Mouse (Mus musculus): ENCODE measurements around the gene Clec2i. TPM values are rescaled to one million over a fixed set of nuclear protein-coding genes. Genes with fewer than 3 reads are reported as not detected.
"Not testable (repeated sequence)": the region's sequence is repeated elsewhere in the genome, so short reads cannot be mapped to it uniquely, and the experiment has no call there.

Clec2i gene
- total RNA-seq (2014; rRNA removed) (not detected in 2 replicates), polyA plus RNA-seq (2015; fragmentation: Nextera tagmentation; extraction: Ambion mirVana) (0.06 and 0.08 TPM in 2 replicates)

DNA sequence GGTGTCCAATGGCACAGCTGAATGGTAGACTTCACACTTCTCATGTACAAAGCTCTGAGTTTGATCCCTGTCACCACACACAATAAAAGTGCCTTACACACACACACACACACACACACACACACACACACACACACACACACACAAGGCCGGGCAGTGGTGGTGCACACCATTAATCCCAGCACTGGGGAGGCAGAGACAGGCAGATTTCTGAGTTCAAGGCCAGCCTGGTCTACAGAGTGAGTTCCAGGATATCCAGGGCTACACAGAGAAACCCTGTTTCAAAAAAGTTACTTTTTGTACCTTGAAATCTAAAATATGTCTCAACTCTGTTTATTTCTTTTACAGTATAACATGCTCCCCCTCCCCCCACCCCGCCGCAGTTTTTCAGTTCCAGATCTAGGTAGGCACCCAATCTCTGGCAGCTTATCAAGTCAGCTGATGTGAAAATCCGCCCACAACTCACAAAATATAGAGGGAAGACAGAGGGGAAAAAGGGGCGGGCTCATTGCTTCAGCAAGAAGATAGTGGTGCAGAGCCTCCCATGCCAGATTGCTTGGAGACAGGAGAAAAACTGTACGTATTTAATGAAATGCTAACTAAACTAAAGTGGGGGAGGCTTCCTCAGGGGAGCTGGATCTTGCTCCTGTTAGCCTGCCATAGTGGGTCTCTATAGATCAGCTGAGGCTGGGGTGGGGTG, at the start of gene Clec2i:
Gene Clec2i, plus strand, starts transcription at position 498 of the 700 bp plus-strand sequence.
- H3K27ac ChIP-seq; H3K4me3 ChIP-seq (ENCODE audit: low read length); ATAC-seq; H3K4me2 ChIP-seq (ENCODE audit: low read depth, low read length); H3K27me3 ChIP-seq (ENCODE audit: insufficient read depth, low read length); H3K36me3 ChIP-seq (ENCODE audit: insufficient read depth, low read length); H3K9ac ChIP-seq (replicated peaks; ENCODE audit: low read length); DNase-seq (ENCODE audit: low spot score); H3K4me1 ChIP-seq (ENCODE audit: insufficient read depth, low read length); H3K9me3 ChIP-seq (ENCODE audit: low read length): not testable (repeated sequence)
- 84% methylated on average over 6 of the region's 6 CpGs for WGBS

DNA sequence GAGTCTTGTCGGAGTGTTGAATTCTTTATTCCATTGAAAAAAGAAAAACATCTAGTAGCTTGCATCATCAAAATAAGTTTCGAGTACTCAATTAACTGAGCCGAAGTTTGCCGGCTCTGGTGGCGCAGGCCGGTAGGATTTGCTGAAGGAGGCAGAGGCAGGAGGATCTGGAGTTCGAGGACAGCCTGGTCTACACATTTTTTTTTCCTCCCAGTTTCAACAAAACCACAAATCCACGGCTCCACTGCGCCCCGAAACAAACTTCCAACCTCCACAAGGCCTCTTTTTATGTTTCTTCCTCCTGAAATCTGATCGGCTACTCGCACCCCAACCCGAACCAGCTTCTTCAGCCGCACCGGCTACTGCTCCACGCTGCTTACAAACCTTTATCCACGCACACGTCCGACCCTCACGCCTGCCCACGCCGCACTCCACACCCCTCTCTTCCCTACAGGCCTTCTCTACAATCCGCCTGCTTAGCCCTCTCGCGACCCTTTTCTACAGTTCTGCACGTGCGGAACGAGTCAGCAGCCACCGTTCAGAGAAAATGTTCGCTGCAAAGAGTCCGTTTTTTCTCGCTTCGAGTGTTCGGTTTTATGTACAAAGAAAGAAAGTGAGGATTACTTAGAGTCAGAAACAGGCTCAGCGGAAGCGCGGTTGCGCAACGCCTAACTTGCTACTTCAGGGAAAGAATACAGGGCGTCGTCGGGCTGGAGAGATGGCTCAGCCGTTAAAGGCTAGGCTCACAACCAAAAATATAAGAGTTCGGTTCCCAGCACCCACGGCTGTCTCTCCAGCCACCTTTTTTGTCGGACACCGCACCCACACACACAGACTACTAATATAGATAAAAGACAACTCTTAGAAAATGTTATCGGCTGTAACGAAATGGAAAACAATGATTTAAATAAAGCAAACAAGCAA, 48.8 kb upstream of the Clec2i start:
- ATAC-seq (peak; percentile 62), DNase-seq (ENCODE audit: low spot score) (peak; percentile 93)
- no peaks in the 10 kb centered on the region for H3K27me3 ChIP-seq (ENCODE audit: insufficient read depth, low read length)
- H3K4me2 ChIP-seq (ENCODE audit: low read depth, low read length): peak overlapping the region; percentile 81
- no peaks in the 10 kb centered on the region for H3K4me1 ChIP-seq (ENCODE audit: insufficient read depth, low read length)
- peak overlapping the region; percentile 88 for H3K9ac ChIP-seq (replicated peaks; ENCODE audit: low read length)
- peak overlapping the region; percentile 94 for H3K27ac ChIP-seq
- no peaks in the 10 kb centered on the region for H3K36me3 ChIP-seq (ENCODE audit: insufficient read depth, low read length)
- H3K4me3 ChIP-seq (ENCODE audit: low read length): peak overlapping the region; percentile 88
- no peak for TF ChIP-seq CTCF (IDR thresholded peaks at IDR 0.05; ENCODE audit: low read depth)
- H3K9me3 ChIP-seq (ENCODE audit: low read length): no peaks in the 10 kb centered on the region
- WGBS: under 1% methylated on average over 49 of the region's 49 CpGs

GRCm38 (mm10) chr6:128839266-128839771, 48.1 kb upstream of the Clec2i start:
- Histone ChIP-seq H3K4me2 (ENCODE audit: low read depth, low read length) (peak overlapping the region; percentile 81), H3K36me3 (ENCODE audit: insufficient read depth, low read length) (no peaks in the 10 kb centered on the region), H3K27ac (peak overlapping the region; percentile 94), H3K9me3 (ENCODE audit: low read length) (no peaks in the 10 kb centered on the region), H3K9ac (replicated peaks; ENCODE audit: low read length) (peak overlapping the region; percentile 88), H3K4me3 (ENCODE audit: low read length) (peak overlapping the region; percentile 88), H3K27me3 (ENCODE audit: insufficient read depth, low read length) (no peaks in the 10 kb centered on the region), H3K4me1 (ENCODE audit: insufficient read depth, low read length) (0 out of 2 replicates have a peak, but pooled peaks cover 3% of the 10 kb centered on the region)
- TF ChIP-seq CTCF (IDR thresholded peaks at IDR 0.05; ENCODE audit: low read depth): peak; percentile 85
- DNase-seq (ENCODE audit: low spot score) (peak; percentile 85), ATAC-seq (peak; percentile 18)
- 0% methylated on average over 17 of the region's 17 CpGs for WGBS

- no peaks in the 10 kb centered on the region for H3K36me3 ChIP-seq (ENCODE audit: insufficient read depth, low read length)
- ATAC-seq (no peak), DNase-seq (ENCODE audit: low spot score) (no peak)
- no peak overlapping the region for H3K9ac ChIP-seq (replicated peaks; ENCODE audit: low read length)
- H3K4me1 ChIP-seq (ENCODE audit: insufficient read depth, low read length): 0 out of 2 replicates have a peak, but pooled peaks cover 3% of the 10 kb centered on the region
- no peaks in the 10 kb centered on the region for H3K27me3 ChIP-seq (ENCODE audit: insufficient read depth, low read length)
- H3K4me3 ChIP-seq (ENCODE audit: low read length): peak overlapping the region; percentile 88
- 71% methylated on average over 7 of the region's 7 CpGs for WGBS
- no peaks in the 10 kb centered on the region for H3K9me3 ChIP-seq (ENCODE audit: low read length)
- H3K4me2 ChIP-seq (ENCODE audit: low read depth, low read length): peak overlapping the region; percentile 81
- no peak for TF ChIP-seq CTCF (IDR thresholded peaks at IDR 0.05; ENCODE audit: low read depth)
- H3K27ac ChIP-seq: peak overlapping the region; percentile 94; the same call in 1 of the 2 replicates
These were observed 47.5 kb upstream of the Clec2i start for GRCm38 (mm10) chr6:128839921-128840320.

DNA sequence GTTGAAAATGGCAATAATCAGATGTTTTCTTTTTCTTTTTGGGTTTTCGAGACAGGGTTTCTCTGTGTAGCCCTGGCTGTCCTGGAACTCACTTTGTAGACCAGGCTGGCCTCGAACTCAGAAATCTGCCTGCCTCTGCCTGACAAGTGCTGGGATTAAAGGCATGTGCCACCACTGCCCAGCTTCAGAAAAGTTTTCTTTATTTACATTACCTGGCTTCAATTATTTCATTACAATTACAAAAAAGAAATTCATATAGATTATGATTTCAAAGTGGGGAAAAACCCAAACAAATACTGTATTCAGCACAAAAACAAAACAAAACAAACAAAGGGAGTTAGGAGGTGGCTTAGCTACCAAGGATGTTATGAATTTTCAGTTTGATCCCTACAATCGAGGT, 46.7 kb upstream of the Clec2i start:
- not testable (repeated sequence) for H3K9ac ChIP-seq (replicated peaks; ENCODE audit: low read length); H3K4me3 ChIP-seq (ENCODE audit: low read length); H3K27ac ChIP-seq; H3K36me3 ChIP-seq (ENCODE audit: insufficient read depth, low read length); DNase-seq (ENCODE audit: low spot score); H3K9me3 ChIP-seq (ENCODE audit: low read length); H3K4me1 ChIP-seq (ENCODE audit: insufficient read depth, low read length); H3K27me3 ChIP-seq (ENCODE audit: insufficient read depth, low read length); ATAC-seq; H3K4me2 ChIP-seq (ENCODE audit: low read depth, low read length)
- WGBS: 86% methylated on average over 3 of the region's 3 CpGs

DNA sequence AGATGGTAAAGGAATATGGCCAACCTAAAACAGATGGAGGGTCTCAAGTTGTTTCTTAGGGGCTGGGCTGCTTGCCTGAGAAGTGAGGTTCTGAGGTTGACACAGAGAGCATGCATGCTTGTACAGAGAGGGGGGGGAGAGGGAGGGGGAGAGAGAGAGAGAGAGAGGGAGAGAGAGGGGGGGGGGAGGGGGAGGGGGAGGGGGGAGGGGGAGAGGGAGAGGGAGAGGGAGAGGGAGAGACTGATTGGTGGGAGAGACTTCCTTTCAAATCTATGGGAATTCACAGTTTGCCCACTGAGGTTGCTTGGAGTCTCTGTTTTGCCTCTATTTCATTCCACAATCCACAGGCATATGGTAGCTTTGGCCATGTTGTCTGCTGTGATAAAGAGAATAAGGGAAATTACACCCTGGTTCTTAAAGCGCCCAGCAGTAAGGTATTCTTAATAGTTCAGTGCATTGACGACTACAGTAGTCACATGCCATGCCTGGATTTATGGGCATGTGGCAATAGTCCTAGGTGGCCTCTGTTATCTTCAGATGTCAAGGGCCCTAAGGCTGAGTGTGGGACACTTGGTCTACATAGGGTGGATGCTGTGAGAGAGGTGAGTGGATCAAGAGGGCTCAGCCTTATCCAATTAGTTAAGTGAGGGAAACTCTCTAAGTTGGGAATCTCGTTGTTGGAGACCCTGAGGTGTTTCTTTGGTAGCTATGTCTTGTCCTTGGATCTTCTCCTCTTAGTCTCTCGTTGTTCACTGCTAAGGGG, 45.9 kb upstream of the Clec2i start:
- Histone ChIP-seq H3K9ac (replicated peaks; ENCODE audit: low read length) (peak overlapping the region; percentile 64; the same call in 1 of the 2 replicates), H3K4me3 (ENCODE audit: low read length) (peak overlapping the region; percentile 61), H3K4me1 (ENCODE audit: insufficient read depth, low read length) (0 out of 2 replicates have a peak, but pooled peaks cover 3% of the 10 kb centered on the region), H3K36me3 (ENCODE audit: insufficient read depth, low read length) (no peaks in the 10 kb centered on the region), H3K9me3 (ENCODE audit: low read length) (no peaks in the 10 kb centered on the region), H3K4me2 (ENCODE audit: low read depth, low read length) (peak overlapping the region; percentile 61), H3K27me3 (ENCODE audit: insufficient read depth, low read length) (no peaks in the 10 kb centered on the region), H3K27ac (peak overlapping the region; percentile 88; the same call in 1 of the 2 replicates)
- ATAC-seq (no peak), DNase-seq (ENCODE audit: low spot score) (no peak)
- no peak for TF ChIP-seq CTCF (IDR thresholded peaks at IDR 0.05; ENCODE audit: low read depth)
- WGBS: 43% methylated on average over 4 of the region's 4 CpGs

All from hindbrain, postnatal 0 days (tissue).